Mouse (Mus musculus) gastrocnemius, postnatal 25 days (tissue): ENCODE measurements around the gene Agps. TPM values are rescaled to one million over a fixed set of nuclear protein-coding genes. Genes with fewer than 3 reads are reported as not detected.

Experiments
- DNase-seq: peaks from one replicate; pipeline ENCODE4 v3.0.0; 2022
- long read RNA-seq, 2 experiments: library from polyadenylated mRNA; stranded (forward); transcript quantifications; one replicate each; pipeline ENCODE4 v2.0.0; 2021
- total RNA-seq, 2 experiments: library from RNA; stranded (reverse); gene quantifications; 1 replicate in 1 of 2; 2 replicates in 1 of 2; pipeline ENCODE4 v1.2.3; 2021

The Agps gene
- total RNA-seq, result 10 to 100 TPM; 22.4 to 25.4 TPM
- long read RNA-seq, experiment 1, full-length matches to known transcripts, result 5 of 10 reads
- long read RNA-seq, experiment 1, partial matches to known transcripts, result 2 of 10 reads
- long read RNA-seq, experiment 1, other reads (novel, unspliced or antisense), result 3 of 10 reads
- long read RNA-seq, experiment 2, full-length matches to known transcripts, result 7 of 14 reads
- long read RNA-seq, experiment 2, partial matches to known transcripts, result 0 of 14 reads
- long read RNA-seq, experiment 2, other reads (novel, unspliced or antisense), result 7 of 14 reads

- peak; percentile 89 for DNase-seq
These were observed at the start of gene Agps for GRCm38 (mm10) chr2:75831881-75832633. TSS of gene Agps (plus strand) at chr2:75832177.

- no peak for DNase-seq
These were observed 45.9 kb upstream of the Agps start for GRCm38 (mm10) chr2:75786075-75786474.

GRCm38 (mm10) chr2:75788511-75788910, 43.5 kb upstream of the Agps start:
- no peak for DNase-seq

- DNase-seq, result no peak
These were observed 41.9 kb upstream of the Agps start for GRCm38 (mm10) chr2:75789959-75790523.

GRCm38 (mm10) chr2:75791561-75792308, 40.2 kb upstream of the Agps start:
- DNase-seq, result no peak

- DNase-seq, result no peak
These were observed 39.4 kb upstream of the Agps start for GRCm38 (mm10) chr2:75792377-75793203.

- no peak for DNase-seq
These were observed 35.8 kb upstream of the Agps start for GRCm38 (mm10) chr2:75796181-75796580.

GRCm38 (mm10) chr2:75798434-75798970, 33.5 kb upstream of the Agps start:
- DNase-seq, result no peak

GRCm38 (mm10) chr2:75805767-75806166, 26.2 kb upstream of the Agps start:
- no peak for DNase-seq

GRCm38 (mm10) chr2:75806891-75807290, 25.1 kb upstream of the Agps start:
- DNase-seq, result no peak

- no peak for DNase-seq
These were observed 24.5 kb upstream of the Agps start for GRCm38 (mm10) chr2:75807460-75807859.

GRCm38 (mm10) chr2:75814880-75815279, 17.1 kb upstream of the Agps start:
- DNase-seq, result no peak

GRCm38 (mm10) chr2:75815521-75815920, 16.5 kb upstream of the Agps start:
- DNase-seq, result no peak

GRCm38 (mm10) chr2:75816673-75817072, 15.3 kb upstream of the Agps start:
- DNase-seq, result no peak

GRCm38 (mm10) chr2:75818719-75819118, 13.3 kb upstream of the Agps start:
- DNase-seq, result no peak

GRCm38 (mm10) chr2:75819796-75820195, 12.2 kb upstream of the Agps start:
- DNase-seq, result no peak

GRCm38 (mm10) chr2:75821971-75822751, 9.8 kb upstream of the Agps start:
- DNase-seq, result peak; percentile 21

GRCm38 (mm10) chr2:75823736-75824135, 8.2 kb upstream of the Agps start:
- DNase-seq, result no peak

- DNase-seq, result no peak
These were observed 7.8 kb upstream of the Agps start for GRCm38 (mm10) chr2:75824144-75824543.

GRCm38 (mm10) chr2:75824846-75825245, 7.1 kb upstream of the Agps start:
- no peak for DNase-seq

- no peak for DNase-seq
These were observed 6.4 kb upstream of the Agps start for GRCm38 (mm10) chr2:75825603-75826002.
